Mouse (Mus musculus): ENCODE data around the gene Plcd3.

Gene Plcd3

DNA sequence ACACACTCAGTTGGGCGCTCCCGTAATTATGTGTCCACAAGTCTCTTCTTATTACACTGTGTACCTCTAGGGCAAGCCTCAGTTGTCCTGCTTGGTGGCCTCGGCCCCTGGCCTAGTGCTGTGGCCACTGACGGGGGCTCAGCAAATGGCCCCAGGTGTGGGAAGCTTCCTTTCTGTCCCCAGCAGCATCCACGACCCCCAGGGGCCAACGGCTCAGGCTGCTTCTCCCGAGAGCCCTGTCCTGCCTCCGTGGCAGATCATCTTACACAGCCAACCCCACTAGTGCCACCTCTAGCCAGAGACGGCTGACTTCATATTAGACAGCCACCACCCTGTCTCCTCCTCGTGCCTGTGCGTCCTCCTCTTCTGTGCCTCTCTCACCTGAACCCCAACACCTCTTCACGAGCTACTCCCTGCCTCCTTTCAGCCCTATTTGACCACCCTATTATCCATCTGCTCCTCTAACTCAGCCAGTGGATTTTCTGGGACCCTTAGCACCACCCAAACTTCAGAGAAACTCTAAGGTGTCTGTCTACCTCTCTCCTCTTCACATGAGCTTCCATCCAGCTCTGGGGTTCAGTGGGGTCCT is 2.0 kb downstream of the Plcd3 start:
- no peak for DNase-seq (ENCODE audit: low read depth in 2 of 2, low spot score in 2 of 2)

DNA sequence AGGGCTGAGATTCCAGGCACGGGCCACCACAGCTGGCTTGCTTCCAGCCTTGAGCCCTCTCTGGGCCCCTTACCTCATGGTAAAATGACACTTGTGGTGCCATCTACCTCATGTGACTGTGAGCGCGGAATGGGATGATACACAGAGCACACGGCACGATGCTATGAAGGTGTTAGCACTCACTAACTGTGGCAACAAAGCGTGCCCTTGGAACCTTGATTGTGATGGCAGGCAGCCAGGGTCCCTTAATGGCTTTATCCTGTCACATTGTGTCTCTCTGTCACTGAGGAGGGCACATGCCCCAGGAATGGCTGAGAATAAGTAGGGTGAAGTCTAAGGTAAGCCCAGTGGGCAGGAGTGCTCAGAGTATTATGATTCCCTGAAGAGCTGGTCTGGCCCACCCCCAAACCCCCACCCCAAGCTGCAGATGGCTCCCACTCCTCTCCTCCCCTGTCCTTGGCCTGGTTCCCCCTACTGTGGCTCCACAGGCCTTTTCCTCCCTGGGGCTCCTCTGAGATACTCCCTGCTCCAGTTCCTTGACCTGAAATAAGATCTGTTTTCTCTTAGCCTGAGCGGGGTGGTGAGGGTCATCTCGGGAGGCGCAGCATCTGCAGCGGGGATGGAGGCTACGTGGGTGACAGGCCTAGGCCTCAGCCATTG is 2.8 kb downstream of the Plcd3 start:
- DNase-seq (ENCODE audit: low read depth in 2 of 2, low spot score in 2 of 2), result no peak

DNA sequence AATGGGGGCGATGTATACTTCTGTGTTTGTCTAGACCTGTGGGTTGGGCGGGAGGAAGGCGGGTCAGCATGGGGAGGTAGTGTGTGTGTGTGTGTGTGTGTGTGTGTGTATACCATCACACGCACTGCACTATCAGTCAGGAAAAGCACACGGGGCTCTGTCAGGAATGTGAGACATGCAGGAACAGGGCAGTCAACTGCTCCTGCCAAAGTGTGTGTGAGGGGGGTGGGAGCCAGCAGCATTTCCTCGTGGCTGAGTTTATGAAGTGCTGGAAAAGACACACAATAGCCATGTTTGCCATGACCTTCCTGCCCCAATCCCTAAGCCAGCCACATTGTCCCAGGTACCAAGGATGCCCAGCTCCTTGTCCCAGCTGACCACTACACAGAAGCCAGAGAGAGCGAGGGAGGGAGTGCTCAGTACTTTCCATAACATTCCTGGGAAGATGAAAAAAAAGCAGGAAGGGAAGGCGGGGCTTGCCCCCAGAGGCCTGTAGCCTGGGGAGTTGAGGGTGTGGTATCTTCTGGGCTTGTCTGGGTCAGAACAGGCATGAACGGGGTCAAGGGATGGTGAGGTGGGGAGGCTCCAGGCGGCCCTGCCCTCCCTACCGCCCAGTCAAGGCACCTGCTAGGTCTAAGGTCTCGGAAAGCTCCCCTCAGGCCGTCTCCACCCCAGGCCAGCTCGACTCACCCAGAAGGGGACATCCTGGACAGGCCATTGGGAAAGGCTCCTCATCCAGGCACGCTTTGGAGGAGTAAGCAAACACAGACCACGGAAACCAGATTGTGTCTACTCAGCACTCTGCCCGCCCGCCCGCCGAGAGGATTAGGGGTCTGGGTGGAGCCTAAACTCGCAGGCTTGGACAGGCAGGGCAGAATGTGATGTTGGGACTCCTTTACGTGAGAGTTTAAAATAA is 4.2 kb downstream of the Plcd3 start:
- DNase-seq (ENCODE audit: low read depth in 2 of 2, low spot score in 2 of 2), result no peak

DNA sequence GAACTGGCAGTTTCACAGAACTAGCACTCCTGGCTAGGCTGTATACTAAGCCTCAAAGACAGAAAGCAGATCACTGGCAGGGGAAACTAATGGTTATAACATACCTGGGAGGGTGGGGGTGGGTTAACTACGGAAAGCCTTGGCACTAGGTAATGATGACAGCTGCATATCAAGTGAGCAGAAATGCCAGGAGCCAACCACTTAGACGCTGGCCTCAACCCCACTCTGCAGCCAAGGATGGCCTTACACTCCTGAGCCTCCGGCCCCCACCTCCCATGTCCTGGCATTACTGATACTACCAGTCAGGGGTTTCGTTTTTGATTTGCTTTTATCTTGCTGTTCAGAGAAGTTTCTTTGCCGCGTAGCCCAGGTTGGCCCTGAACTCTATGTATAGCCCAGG is 5.7 kb downstream of the Plcd3 start:
- DNase-seq (ENCODE audit: low read depth in 2 of 2, low spot score in 2 of 2), result no peak

DNA sequence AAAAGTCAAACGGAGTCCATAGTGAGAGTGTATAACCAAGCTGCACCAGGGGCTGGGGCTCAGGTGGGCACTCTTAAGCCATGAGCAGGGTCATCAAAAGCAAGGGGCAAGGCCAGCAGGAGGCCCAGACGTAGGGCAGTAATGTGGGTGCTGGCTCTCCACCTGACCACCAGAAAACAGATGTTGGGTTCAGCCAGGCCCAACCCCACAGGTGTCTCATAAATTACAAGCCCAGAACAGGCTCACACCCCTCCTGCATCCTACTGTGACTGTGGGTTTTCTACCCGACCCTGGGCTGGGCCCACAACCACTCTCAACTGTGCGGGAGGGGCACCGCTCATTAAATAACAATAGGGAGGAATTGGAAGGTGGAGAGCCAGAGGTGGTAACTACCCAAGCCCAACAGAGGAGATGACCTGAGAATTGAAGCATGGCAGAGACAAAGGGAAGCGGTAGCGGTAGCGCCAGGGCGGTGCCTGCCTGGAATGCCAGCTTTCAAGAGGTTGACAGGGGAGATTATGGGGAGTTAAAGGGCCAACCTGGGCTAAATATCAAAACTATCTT is 6.3 kb downstream of the Plcd3 start:
- DNase-seq (ENCODE audit: low read depth in 2 of 2, low spot score in 2 of 2), result no peak

DNA sequence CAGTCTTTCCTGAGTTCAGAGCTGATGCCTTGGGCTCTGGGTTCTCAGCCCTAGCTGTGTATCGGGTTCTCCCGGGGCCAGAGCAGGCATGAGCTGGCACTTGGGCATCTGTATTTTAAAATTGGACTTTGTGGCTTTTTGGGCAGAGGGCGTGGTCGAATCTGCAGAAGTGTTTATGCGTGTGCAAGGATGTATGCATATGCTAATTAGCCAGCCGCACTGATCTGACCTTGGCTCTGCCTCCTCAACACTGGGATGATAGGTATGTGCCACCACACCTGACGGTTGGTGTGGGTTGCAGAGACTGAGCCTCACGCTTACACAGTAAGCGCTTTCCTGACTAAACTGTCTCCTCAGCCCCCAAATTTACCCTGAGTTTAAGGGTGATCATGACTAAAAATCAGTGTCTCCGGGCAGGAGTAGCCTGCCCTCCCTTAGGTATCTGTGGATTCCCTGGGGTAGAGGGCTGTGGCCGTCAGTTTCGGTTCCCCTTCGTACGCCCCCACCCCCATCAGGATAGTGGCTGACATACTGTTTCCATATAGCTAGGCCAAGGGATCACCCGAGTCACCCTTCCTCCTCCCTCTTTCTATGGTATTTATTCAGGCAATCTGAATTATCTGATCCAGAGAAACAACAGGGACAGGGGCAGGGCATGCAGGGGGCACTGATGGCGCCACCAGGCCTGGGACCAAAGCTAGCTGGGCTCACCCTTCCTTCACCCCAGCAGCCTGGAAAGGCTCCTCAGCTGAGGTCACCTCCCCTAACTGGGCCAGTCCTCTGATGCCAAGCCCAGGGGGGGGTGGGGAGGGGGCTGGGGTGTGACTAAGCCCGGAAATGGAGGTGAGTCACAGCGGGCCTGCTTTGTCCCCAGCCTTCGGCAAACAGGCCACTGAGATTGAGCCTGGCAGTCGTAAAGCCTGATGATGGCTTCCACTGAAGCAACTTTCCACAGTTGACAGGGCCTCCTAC is 7.3 kb downstream of the Plcd3 start:
- DNase-seq (ENCODE audit: low read depth in 2 of 2, low spot score in 2 of 2), result no peak

DNA sequence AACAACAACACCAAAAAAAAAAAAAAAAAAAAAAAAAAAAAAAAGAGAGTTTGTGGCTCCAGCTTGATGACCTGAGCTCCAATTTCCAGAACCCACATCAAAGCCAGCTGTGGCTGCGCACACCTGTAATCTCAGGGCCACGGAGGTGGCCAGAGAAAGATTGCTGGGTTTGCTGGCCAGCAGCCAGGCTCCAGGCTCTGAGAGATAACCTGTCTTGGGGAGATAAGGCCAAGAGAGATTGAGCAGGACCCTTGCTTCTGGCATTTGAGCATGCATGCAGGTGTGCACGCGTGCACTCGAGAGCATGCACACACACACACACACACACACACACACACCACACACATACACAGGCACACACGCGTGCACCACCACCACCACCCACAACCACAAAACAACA is 8.2 kb downstream of the Plcd3 start:
- no peak for DNase-seq (ENCODE audit: low read depth in 2 of 2, low spot score in 2 of 2)

DNA sequence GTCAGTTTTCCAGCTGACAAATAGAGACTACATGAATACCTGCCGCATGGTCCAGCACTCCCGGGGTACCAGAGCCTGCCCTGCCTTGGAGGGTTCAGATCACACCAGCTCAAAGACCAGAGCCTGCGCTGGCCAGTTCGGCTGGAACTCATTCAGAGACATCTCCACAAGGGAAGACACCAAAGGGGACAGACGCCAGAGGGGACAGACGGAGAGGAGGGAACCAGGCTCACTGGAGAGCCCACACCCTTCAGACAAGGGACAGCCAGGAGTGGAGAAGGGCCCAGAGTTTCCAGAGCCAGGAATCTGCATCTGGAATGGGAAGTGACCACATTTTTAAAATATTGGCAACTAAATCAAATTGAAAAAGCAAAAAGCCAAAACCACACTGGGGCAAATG is 19.8 kb downstream of the Plcd3 start:
- DNase-seq (ENCODE audit: low read depth in 2 of 2, low spot score in 2 of 2), result no peak

DNA sequence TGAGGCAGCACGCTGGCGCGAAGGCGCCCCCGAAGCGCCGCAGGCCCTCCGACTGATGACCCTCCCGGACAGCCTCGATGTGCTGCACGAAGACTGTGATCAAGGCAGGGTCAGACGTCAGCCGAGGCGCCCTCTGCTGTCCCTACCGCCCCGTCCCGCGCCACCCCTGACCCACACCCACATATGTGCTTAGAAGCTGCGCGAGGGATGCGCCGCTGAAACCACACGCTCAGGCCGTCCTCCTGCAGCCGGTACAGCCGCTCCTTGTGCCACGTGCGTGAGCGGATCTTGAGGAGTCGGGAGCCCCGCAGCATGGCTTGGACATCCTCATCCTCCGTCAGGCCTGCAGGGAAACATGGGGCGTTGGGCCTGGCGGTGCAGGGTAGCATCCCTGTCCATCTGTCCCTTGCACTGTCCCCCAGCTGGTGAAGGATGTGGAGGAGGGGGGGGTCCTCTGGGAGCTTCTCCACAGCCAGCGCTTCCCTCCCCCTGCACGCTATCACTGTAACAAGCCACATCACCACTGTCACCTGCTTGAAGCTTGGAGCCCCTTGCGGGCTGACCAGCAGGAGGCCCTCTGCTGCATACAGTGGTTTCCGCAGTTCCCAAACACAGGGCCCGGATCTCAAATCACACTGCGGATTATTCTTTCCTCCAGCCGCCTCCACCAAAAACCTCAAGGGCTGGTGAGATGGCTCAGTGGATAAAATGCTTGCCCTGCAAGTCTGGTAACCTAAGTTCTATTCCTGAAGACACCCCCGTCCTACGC is 21.0 kb downstream of the Plcd3 start:
- DNase-seq (ENCODE audit: low read depth in 2 of 2, low spot score in 2 of 2), result no peak

DNA sequence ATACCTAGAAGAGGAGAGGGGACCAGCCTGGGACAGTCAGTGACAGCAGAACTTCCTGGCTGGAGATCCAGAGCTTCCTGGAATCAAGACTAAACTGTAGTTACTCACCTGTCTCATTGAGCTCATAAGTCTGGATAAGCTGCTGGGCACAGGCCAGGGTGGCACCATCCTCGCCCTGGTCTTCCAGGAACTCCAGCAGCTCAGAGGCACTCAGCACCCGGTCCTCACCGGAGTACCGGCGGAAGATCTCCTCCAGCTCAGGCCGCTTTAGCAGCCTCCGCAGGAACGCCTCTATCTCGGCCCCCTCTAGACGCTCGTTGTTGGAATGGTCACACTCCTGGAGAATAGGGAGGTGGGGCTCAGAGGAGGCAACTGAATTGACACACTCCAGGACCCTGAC is 23.3 kb downstream of the Plcd3 start:
- DNase-seq (ENCODE audit: low read depth in 2 of 2, low spot score in 2 of 2), result no peak

DNA sequence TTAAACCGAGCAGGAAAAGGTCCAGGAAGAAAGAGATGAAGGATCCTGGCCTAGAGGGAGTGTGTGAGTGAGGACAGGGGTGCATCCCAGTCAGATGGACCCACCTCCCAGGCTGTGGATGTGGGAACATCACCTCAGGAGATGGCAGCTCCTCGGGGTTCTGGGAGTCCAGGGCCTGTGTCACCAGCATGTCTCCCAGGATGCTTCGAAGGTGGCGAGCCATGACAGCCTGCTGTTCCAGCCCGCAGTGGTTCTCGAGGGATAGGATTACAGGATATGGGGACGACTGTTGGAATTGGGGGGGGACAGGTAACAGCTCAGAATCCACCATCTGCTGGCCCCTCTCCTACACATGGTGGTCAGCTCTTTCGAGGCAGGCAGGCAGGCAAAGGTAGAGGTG is 24.9 kb downstream of the Plcd3 start:
- no peak for DNase-seq (ENCODE audit: low read depth in 2 of 2, low spot score in 2 of 2)

DNA sequence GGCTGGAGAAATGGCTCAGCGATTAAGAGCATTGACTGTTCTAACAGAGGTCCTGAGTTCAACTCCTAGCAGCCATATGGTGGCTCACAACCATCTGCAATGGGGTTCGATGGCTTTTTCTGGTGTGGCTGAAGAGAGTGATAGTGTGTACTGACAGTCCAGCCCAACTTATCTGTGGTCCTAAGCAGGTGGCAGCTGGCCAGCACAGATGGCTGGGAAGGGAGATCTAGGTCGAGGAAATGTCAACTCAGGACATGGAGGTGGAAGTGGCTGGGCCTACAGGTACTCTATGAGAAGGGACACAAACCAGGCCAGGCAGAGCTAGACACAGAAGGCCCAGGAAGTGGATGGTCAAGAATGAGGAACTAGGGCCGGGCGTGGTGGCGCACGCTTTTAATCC is 25.4 kb downstream of the Plcd3 start:
- DNase-seq (ENCODE audit: low read depth in 2 of 2, low spot score in 2 of 2), result no peak

DNA sequence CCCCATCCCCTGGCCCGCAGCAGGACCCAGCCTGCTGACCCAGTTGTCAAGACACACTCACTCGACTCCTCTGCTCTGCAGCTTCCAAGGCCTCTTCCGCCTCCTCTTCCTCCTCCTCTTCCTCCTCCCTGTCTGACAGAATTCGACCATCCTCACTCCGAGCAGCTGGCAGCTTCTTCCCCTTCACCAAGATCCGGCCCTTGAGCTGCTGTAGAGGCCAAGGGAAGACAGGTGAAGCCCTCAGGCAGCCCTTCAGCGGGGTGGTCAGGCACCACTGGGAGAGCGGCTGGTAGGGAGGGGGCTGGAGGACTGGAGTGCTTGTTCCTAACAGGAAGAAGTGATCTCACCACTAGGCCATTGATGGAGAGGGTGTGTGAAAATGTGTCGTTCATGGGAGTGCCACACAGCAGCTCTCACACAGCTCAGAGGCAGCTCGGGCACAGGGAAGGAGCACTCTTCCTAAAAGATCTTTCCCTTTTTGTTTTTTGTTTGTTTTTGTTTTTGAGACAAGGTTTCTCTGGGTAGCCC is 26.6 kb downstream of the Plcd3 start:
- no peak for DNase-seq (ENCODE audit: low read depth in 2 of 2, low spot score in 2 of 2)

DNA sequence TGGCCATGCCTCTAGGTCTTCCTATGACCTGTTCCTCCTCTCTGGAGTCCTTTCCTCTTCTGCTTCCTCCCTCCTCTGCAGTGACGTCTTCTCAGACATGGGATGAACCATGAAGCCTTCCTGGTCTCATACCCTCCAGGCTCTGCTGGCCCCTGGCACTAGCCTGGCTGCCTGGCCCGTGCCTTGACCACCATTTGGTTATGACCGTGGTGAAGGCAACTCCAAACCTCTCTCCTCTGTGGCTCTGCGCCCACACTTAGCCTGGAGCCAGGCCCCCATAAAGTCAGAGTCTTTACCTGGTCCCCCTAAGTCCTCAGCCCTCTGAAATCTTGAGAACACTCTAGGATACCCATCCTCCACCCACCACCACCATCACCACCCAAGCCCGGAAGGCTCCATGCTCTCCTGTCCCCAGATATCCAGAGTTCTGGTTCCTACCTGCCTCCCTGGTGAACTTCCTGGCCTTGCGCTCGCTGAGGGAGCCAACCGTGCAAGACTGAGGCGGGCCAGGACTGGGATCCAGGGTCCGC is 27.3 kb downstream of the Plcd3 start:
- DNase-seq (ENCODE audit: low read depth in 2 of 2, low spot score in 2 of 2), result no peak

DNA sequence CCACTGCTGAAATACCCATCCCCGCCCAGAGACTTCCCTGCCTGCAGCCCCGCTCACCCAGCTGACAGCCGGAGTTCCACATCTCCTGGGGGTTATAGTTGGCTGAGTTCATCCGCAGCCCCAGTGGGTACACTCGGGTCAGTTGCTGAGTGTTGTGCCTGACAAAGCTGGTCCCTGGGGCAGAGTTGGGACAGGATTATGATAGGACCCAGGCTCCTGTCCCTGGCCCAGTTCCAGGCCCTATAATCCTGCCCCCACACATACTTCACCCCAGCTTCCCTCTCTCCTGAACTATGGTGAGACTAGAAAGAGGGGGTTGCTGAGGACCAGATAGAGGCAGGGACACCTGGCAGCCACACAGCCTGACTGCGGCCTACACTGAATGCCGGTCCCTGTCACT is 27.8 kb downstream of the Plcd3 start:
- no peak for DNase-seq (ENCODE audit: low read depth in 2 of 2, low spot score in 2 of 2)

DNA sequence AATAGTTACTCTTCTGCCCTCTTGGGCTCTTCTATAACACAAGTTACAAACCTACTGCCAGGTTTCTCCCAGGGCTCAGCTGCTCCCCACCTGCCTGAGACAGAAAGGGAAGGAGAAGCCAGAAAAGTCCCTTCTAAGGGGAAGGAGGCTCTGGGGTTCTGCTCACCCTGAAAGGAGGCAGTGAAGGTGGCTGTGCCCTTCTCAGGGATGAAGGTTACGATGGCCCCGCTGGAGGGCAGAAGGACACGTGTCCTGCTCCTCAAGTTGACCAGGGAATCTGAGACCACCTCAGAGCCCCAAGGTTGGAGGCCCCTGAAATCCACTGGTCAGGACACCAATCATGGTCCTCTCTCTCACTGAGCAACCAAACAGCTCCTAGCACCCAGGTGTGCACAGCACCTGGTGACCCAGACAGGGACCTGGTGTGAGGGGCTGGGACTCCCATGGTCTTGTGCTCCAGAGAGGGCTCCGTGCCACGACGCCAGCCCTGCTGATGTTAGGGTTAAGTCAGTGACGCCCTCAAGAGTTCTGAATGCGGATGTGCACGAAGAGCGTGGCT is 31.1 kb downstream of the Plcd3 start:
- no peak for DNase-seq (ENCODE audit: low read depth in 2 of 2, low spot score in 2 of 2)

DNA sequence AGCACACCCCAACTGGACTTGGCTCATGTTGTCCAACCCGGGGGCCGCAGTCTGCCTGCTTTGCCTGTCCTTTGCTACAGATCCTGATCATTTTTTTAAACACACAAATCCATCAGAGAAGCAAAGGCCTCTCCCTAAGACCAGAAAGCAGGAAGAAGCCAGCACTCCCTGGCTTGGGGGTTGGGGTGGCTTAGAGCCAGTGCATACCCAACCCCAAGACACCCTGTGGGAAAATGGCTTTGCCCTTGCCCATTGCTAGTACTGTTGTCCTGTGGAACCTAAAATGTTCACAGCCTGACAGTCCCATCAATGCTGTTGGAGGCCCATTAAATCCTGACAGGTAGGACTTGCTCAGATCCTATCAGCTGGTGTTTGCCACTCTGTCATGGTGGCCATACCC is 31.7 kb downstream of the Plcd3 start:
- no peak for DNase-seq (ENCODE audit: low read depth in 2 of 2, low spot score in 2 of 2)

DNA sequence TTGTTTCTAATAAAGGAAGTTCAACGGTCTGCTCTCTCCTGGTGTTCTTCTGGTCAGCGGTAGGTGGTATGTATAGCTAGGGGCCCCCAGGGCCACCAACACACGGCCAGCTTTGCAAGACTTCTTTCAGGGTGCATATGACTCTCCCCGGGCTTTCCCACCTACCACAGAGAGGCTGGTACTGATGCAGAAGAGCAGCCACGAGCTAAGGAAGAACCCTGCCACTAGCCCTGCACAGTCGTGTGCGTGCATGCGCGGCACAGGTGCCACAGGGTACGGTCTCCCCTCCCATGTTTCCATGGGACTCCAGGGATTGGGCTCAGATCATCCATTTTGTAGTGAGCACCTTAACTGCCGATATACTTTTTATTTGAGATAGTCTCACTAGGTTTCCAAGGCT is 32.6 kb downstream of the Plcd3 start:
- no peak for DNase-seq (ENCODE audit: low read depth in 2 of 2, low spot score in 2 of 2)

DNA sequence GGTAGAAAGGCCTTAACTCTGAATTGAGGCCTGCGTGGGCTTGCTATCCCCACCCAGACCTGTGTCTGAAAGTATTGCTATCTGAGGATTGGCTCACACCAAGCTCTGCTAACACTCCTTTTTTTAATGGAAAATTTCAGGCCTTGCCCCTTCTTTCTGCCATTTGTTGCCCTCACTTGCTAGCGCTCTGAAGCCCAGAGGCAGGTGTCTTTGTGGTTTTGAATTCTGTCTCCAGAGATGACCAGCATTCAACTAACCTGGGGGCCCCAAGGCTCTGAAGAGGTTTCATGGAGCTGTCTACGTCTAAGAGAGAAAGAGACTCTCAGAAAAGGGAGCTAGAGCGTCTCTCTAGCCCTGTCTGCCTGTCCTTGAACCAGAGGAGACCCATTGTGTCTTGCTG is 33.2 kb downstream of the Plcd3 start:
- DNase-seq (ENCODE audit: low read depth in 2 of 2, low spot score in 2 of 2), result no peak

Data from CD8-positive naive resting alpha-beta T cell, adult 2 months (primary cell).